Mouse (Mus musculus) myocyte (in vitro differentiated cells): ENCODE data around the gene Aaas. TPM values are rescaled to one million over a fixed set of nuclear protein-coding genes. Genes with fewer than 3 reads are reported as not detected.

ENCODE experiments used
- H3K27me3 ChIP-seq: one replicate; pipeline ENCODE4 v1.6.1; 2011; ENCODE audit not compliant: control insufficient read depth, insufficient read depth, insufficient read length
- H3K36me3 ChIP-seq: one replicate; pipeline ENCODE4 v1.6.1; 2011; ENCODE audit not compliant: control insufficient read depth, insufficient read depth
- H3K4me2 ChIP-seq: one replicate; pipeline ENCODE4 v1.6.1; 2011; ENCODE audit warnings: low read depth, control low read depth
- H3K4me3 ChIP-seq: one replicate; pipeline ENCODE4 v1.5.1; 2011; ENCODE audit warnings: mild to moderate bottlenecking, control low read depth, moderate library complexity
- H3K79me2 ChIP-seq: one replicate; pipeline ENCODE4 v1.6.1; 2011; ENCODE audit not compliant: control insufficient read depth, insufficient read depth
- H3ac ChIP-seq: one replicate; pipeline ENCODE4 v1.6.1; 2011; ENCODE audit not compliant: control insufficient read depth, insufficient read length
- CEBPB ChIP-seq: IDR thresholded peaks from 2 replicates; pipeline ENCODE4 v1.6.1; 2011; ENCODE audit warnings: mild to moderate bottlenecking, moderate library complexity; ENCODE audit not compliant: poor library complexity, insufficient read depth, severe bottlenecking
- E2F4 ChIP-seq: IDR thresholded peaks from one replicate; pipeline ENCODE4 v1.6.1; 2011; ENCODE audit warnings: mild to moderate bottlenecking, control low read depth, moderate library complexity; ENCODE audit not compliant: insufficient read depth
- MAX ChIP-seq: IDR thresholded peaks from one replicate; pipeline ENCODE4 v1.6.1; 2011; ENCODE audit warnings: low read depth, mild to moderate bottlenecking, control low read depth
- MYOD1 ChIP-seq, 3 experiments: IDR thresholded peaks; one replicate each; pipeline ENCODE4 v1.6.1; 2011; ENCODE audit warnings: control low read depth in 2 of 3, low read depth in 2 of 3, mild to moderate bottlenecking in 2 of 3, moderate library complexity in 1 of 3; ENCODE audit not compliant: insufficient read length in 2 of 3, control insufficient read depth in 1 of 3
- MYOG ChIP-seq, 3 experiments: IDR thresholded peaks; one replicate each; pipeline ENCODE4 v1.6.1; 2011; ENCODE audit warnings: control low read depth in 2 of 3, low read depth in 2 of 3, mild to moderate bottlenecking in 2 of 3; ENCODE audit not compliant: insufficient read length in 2 of 3, control insufficient read depth in 1 of 3, insufficient read depth in 1 of 3
- POLR2A ChIP-seq: IDR thresholded peaks from one replicate; pipeline ENCODE4 v1.6.1; 2011; ENCODE audit warnings: low read depth, mild to moderate bottlenecking, control low read depth, moderate library complexity; ENCODE audit not compliant: insufficient read length
- POLR2AphosphoS2 ChIP-seq: IDR thresholded peaks from one replicate; pipeline ENCODE4 v1.6.1; 2011; ENCODE audit warnings: low read depth, control low read depth; ENCODE audit not compliant: insufficient read length
- REST ChIP-seq: IDR thresholded peaks from one replicate; pipeline ENCODE4 v1.6.1; 2011; ENCODE audit warnings: mild to moderate bottlenecking, control low read depth, moderate library complexity; ENCODE audit not compliant: insufficient read depth, insufficient read length
- SRF ChIP-seq: IDR thresholded peaks from one replicate; pipeline ENCODE4 v1.6.1; 2011; ENCODE audit warnings: low read depth; ENCODE audit not compliant: control insufficient read depth, insufficient read length
- TCF12 ChIP-seq: IDR thresholded peaks from one replicate; pipeline ENCODE4 v1.6.1; 2011; ENCODE audit warnings: mild to moderate bottlenecking, control low read depth; ENCODE audit not compliant: poor library complexity, insufficient read depth, severe bottlenecking
- TCF3 ChIP-seq: IDR thresholded peaks from one replicate; pipeline ENCODE4 v1.6.1; 2011; ENCODE audit warnings: low read depth, control low read depth; ENCODE audit not compliant: insufficient read length
- USF1 ChIP-seq: IDR thresholded peaks from one replicate; pipeline ENCODE4 v1.6.1; 2011; ENCODE audit warnings: low read depth, mild to moderate bottlenecking, control low read depth, moderate library complexity
- polyA plus RNA-seq: library from polyadenylated mRNA; unstranded; fragments of >200 nt; fragmentation: generic; extraction: Trizol; gene quantifications from one replicate; pipeline ENCODE4 v1.2.1, GENCODE M21; 2012; ENCODE audit warnings: missing spikeins

Aaas gene
- polyA plus RNA-seq, 1 experiment: 57.5 TPM

GRCm38 (mm10) chr15:102377810-102378262, 27.3 kb upstream of the Aaas start:
- Histone ChIP-seq H3K4me2 (peak overlapping the region; percentile 89), H3K79me2 (no peaks in the 10 kb centered on the region), H3ac (no peak overlapping the region), H3K27me3 (no peaks in the 10 kb centered on the region), H3K4me3 (peak overlapping the region; percentile 29), H3K36me3 (no peaks in the 10 kb centered on the region)
- TF ChIP-seq POLR2A (peak; percentile 31), MYOG (IDR thresholded peaks at IDR 0.05; ENCODE audit: control insufficient read depth in 1 of 3, insufficient read depth in 1 of 3, insufficient read length in 2 of 3, low read depth in 2 of 3) (peak in 2 of 3 experiments; percentile 16 to 67), REST (no peak), MYOD1 (IDR thresholded peaks at IDR 0.05; ENCODE audit: control insufficient read depth in 1 of 3, insufficient read length in 2 of 3, low read depth in 2 of 3) (peak in 2 of 3 experiments; percentile 37 to 43), POLR2AphosphoS2 (no peak)

GRCm38 (mm10) chr15:102377163-102377543, 26.6 kb upstream of the Aaas start:
- TF ChIP-seq MYOD1 (IDR thresholded peaks at IDR 0.05; ENCODE audit: control insufficient read depth in 1 of 3, insufficient read length in 2 of 3, low read depth in 2 of 3) (peak in 2 of 3 experiments; percentile 52 to 60), CEBPB (no peak), POLR2A (no peak), TCF3 (no peak), MYOG (IDR thresholded peaks at IDR 0.05; ENCODE audit: control insufficient read depth in 1 of 3, insufficient read depth in 1 of 3, insufficient read length in 2 of 3, low read depth in 2 of 3) (peak in 2 of 3 experiments; percentile 33 to 71), TCF12 (peak; percentile 1), REST (no peak)
- H3K36me3 ChIP-seq: no peaks in the 10 kb centered on the region

GRCm38 (mm10) chr15:102376453-102377162, 26.0 kb upstream of the Aaas start:
- Histone ChIP-seq H3K4me2 (peak overlapping the region; percentile 89), H3K36me3 (no peaks in the 10 kb centered on the region), H3K4me3 (peak overlapping the region; percentile 29), H3K79me2 (no peaks in the 10 kb centered on the region), H3ac (peak overlapping the region; percentile 12), H3K27me3 (no peaks in the 10 kb centered on the region)
- peak; percentile 33 for TF ChIP-seq TCF3
- TF ChIP-seq MYOD1 (IDR thresholded peaks at IDR 0.05; ENCODE audit: control insufficient read depth in 1 of 3, insufficient read length in 2 of 3, low read depth in 2 of 3): peak in 2 of 3 experiments; percentile 67 to 93
- TF ChIP-seq CEBPB: no peak
- TF ChIP-seq TCF12: no peak
- TF ChIP-seq E2F4: no peak
- TF ChIP-seq REST: peak; percentile 2
- no peak for TF ChIP-seq MAX
- no peak for TF ChIP-seq USF1
- peak in 2 of 3 experiments; percentile 85 to 87 for TF ChIP-seq MYOG (IDR thresholded peaks at IDR 0.05; ENCODE audit: control insufficient read depth in 1 of 3, insufficient read depth in 1 of 3, insufficient read length in 2 of 3, low read depth in 2 of 3)
- TF ChIP-seq POLR2A: peak; percentile 95
- peak; percentile 97 for TF ChIP-seq POLR2AphosphoS2
- no peak for TF ChIP-seq SRF

More at GRCm38 (mm10) chr15:102377163-102377543, 26.6 kb upstream of the Aaas start:
- Histone ChIP-seq H3K4me2 (peak overlapping the region; percentile 89), H3K79me2 (no peaks in the 10 kb centered on the region), H3K4me3 (peak overlapping the region; percentile 29), H3ac (no peak overlapping the region), H3K27me3 (no peaks in the 10 kb centered on the region)

- no peaks in the 10 kb centered on the region for H3K27me3 ChIP-seq
- no peak overlapping the region for H3ac ChIP-seq
- no peak overlapping the region for H3K4me2 ChIP-seq
- H3K79me2 ChIP-seq: no peaks in the 10 kb centered on the region
- TF ChIP-seq REST: no peak
- TF ChIP-seq MAX: no peak
- TF ChIP-seq MYOG (IDR thresholded peaks at IDR 0.05; ENCODE audit: control insufficient read depth in 1 of 3, insufficient read depth in 1 of 3, insufficient read length in 2 of 3, low read depth in 2 of 3): no peak
- TF ChIP-seq CEBPB: no peak
- no peak for TF ChIP-seq TCF3
- TF ChIP-seq MYOD1 (IDR thresholded peaks at IDR 0.05; ENCODE audit: control insufficient read depth in 1 of 3, insufficient read length in 2 of 3, low read depth in 2 of 3): no peak
- no peak for TF ChIP-seq POLR2AphosphoS2
- TF ChIP-seq USF1: no peak
- no peak for TF ChIP-seq TCF12
- no peak for TF ChIP-seq E2F4
- no peak for TF ChIP-seq SRF
- no peak for TF ChIP-seq POLR2A
- H3K36me3 ChIP-seq: no peaks in the 10 kb centered on the region
- H3K4me3 ChIP-seq: no peak overlapping the region
Measured at GRCm38 (mm10) chr15:102370727-102371126, 20.2 kb upstream of the Aaas start.

- Histone ChIP-seq H3K36me3 (no peaks in the 10 kb centered on the region), H3K4me2 (peak overlapping the region; percentile 43), H3K79me2 (no peaks in the 10 kb centered on the region), H3ac (no peak overlapping the region), H3K4me3 (no peak overlapping the region), H3K27me3 (no peaks in the 10 kb centered on the region)
- TF ChIP-seq POLR2AphosphoS2: no peak
- TF ChIP-seq E2F4: no peak
- no peak for TF ChIP-seq POLR2A
- no peak for TF ChIP-seq MAX
- TF ChIP-seq REST: no peak
- TF ChIP-seq MYOG (IDR thresholded peaks at IDR 0.05; ENCODE audit: control insufficient read depth in 1 of 3, insufficient read depth in 1 of 3, insufficient read length in 2 of 3, low read depth in 2 of 3): no peak
- TF ChIP-seq TCF3: no peak
- no peak for TF ChIP-seq MYOD1 (IDR thresholded peaks at IDR 0.05; ENCODE audit: control insufficient read depth in 1 of 3, insufficient read length in 2 of 3, low read depth in 2 of 3)
- TF ChIP-seq TCF12: no peak
- TF ChIP-seq CEBPB: no peak
- no peak for TF ChIP-seq USF1
- TF ChIP-seq SRF: no peak
Measured at GRCm38 (mm10) chr15:102369972-102370371, 19.4 kb upstream of the Aaas start.
